Mouse (Mus musculus) urinary bladder, postnatal 10 days (tissue): Measurements from ENCODE around the gene Zfp710.
"Not testable (repeated sequence)": the region's sequence is repeated elsewhere in the genome, so short reads cannot be mapped to it uniquely, and the experiment has no call there.

ENCODE experiments used
- DNase-seq: peaks from one replicate; pipeline ENCODE4 v3.0.0; 2022; ENCODE audit warnings: low spot score

Gene Zfp710

GRCm38 (mm10) chr7:80026990-80027635, 2.5 kb downstream of the Zfp710 start:
- peak; percentile 41 for DNase-seq

- DNase-seq, result no peak
Measured at GRCm38 (mm10) chr7:80027636-80028417, 3.2 kb downstream of the Zfp710 start.

GRCm38 (mm10) chr7:80028418-80028720, 3.8 kb downstream of the Zfp710 start:
- DNase-seq, result no peak

GRCm38 (mm10) chr7:80030009-80030408, 5.4 kb downstream of the Zfp710 start:
- no peak for DNase-seq

- no peak for DNase-seq
Measured at GRCm38 (mm10) chr7:80030486-80030885, 5.9 kb downstream of the Zfp710 start.

GRCm38 (mm10) chr7:80030987-80031386, 6.4 kb downstream of the Zfp710 start:
- DNase-seq, result no peak

- no peak for DNase-seq
Measured at GRCm38 (mm10) chr7:80031478-80031877, 6.9 kb downstream of the Zfp710 start.

GRCm38 (mm10) chr7:80032216-80033052, 7.8 kb downstream of the Zfp710 start:
- DNase-seq, result no peak

GRCm38 (mm10) chr7:80033064-80033717, 8.6 kb downstream of the Zfp710 start:
- no peak for DNase-seq

- DNase-seq, result no peak
Measured at GRCm38 (mm10) chr7:80033771-80034170, 9.2 kb downstream of the Zfp710 start.

GRCm38 (mm10) chr7:80035086-80035485, 10.5 kb downstream of the Zfp710 start:
- no peak for DNase-seq

GRCm38 (mm10) chr7:80035748-80036147, 11.1 kb downstream of the Zfp710 start:
- no peak for DNase-seq

- no peak for DNase-seq
Measured at GRCm38 (mm10) chr7:80039699-80040098, 15.1 kb downstream of the Zfp710 start.

GRCm38 (mm10) chr7:80044170-80044569, 19.6 kb downstream of the Zfp710 start:
- no peak for DNase-seq

- DNase-seq, result no peak
Measured at GRCm38 (mm10) chr7:80047041-80047440, 22.4 kb downstream of the Zfp710 start.

- DNase-seq, result no peak
Measured at GRCm38 (mm10) chr7:80049746-80050145, 25.1 kb downstream of the Zfp710 start.

GRCm38 (mm10) chr7:80050382-80050781, 25.8 kb downstream of the Zfp710 start:
- not testable (repeated sequence) for DNase-seq

GRCm38 (mm10) chr7:80051835-80052234, 27.2 kb downstream of the Zfp710 start:
- DNase-seq, result no peak

- DNase-seq, result no peak
Measured at GRCm38 (mm10) chr7:80052261-80052660, 27.6 kb downstream of the Zfp710 start.

- DNase-seq, result no peak
Measured at GRCm38 (mm10) chr7:80053147-80053546, 28.5 kb downstream of the Zfp710 start.

GRCm38 (mm10) chr7:80055781-80056180, 31.2 kb downstream of the Zfp710 start:
- no peak for DNase-seq

- no peak for DNase-seq
Measured at GRCm38 (mm10) chr7:80057002-80057691, 32.5 kb downstream of the Zfp710 start.
